Comparison of ENCODE assay signal across 23 mouse cellular contexts in genomic region chr9:45301771-45302170, GRCm38 (mm10). TPM values are rescaled to one million over a fixed set of nuclear protein-coding genes. Genes with fewer than 3 reads are reported as not detected.
A peak's percentile ranks its signal among the peaks of the same experiment; 100 is the strongest.
DNase-seq lines count a peak whose midpoint lies in the region; ATAC-seq lines count a peak whose summit lies in the region.
"Had no signal": no experiment of that assay in that cellular context is flagged by ENCODE, and none has a peak within 500 bp of the region (broad histone marks: within the 10 kb centered on the region; RNA-seq: fewer than 3 reads in every experiment).

No protein-coding gene starts in this region.

- peaks cover 8% of the 10 kb centered on the region for H3K27me3 ChIP-seq in megakaryocyte, embryonic 14.5 days (replicated peaks)
- no peaks in the 10 kb centered on the region for H3K27me3 ChIP-seq in hindbrain, embryonic 11.5 days (ENCODE audit: control insufficient read depth, insufficient read depth, low read length)
- H3K27me3 ChIP-seq: embryonic facial prominence, embryonic 12.5 days; forebrain, embryonic 15.5 days had no signal

- H3K9ac ChIP-seq in hindbrain, embryonic 11.5 days (ENCODE audit: low read depth, low read length): no peak overlapping the region
- H3K9ac ChIP-seq: embryonic facial prominence, embryonic 12.5 days; forebrain, embryonic 13.5 days; forebrain, embryonic 15.5 days; forebrain, postnatal 0 days had no signal

- H3K9me3 ChIP-seq in megakaryocyte, embryonic 14.5 days: no peaks in the 10 kb centered on the region
- H3K9me3 ChIP-seq in hindbrain, embryonic 11.5 days (ENCODE audit: control insufficient read depth, low read length): no peaks in the 10 kb centered on the region
- H3K9me3 ChIP-seq: embryonic facial prominence, embryonic 10.5 days; embryonic facial prominence, embryonic 12.5 days; forebrain, embryonic 13.5 days; forebrain, embryonic 15.5 days had no signal

- DNase-seq in ES-CJ7 (ENCODE audit: low read depth, low spot score): peak; percentile 64
- peak; percentile 5 for DNase-seq in WW6 (ENCODE audit: low read depth, low spot score)
- no peak for DNase-seq in hindbrain, embryonic 11.5 days (ENCODE audit: low spot score)
- no peak for DNase-seq in heart, postnatal 14 days
- no peak for DNase-seq in testis, postnatal 10 days (ENCODE audit: low spot score)
- DNase-seq: adrenal gland, adult 8-10 months; adrenal gland, postnatal 14 days; adrenal gland, postnatal 36 days; cerebellum, adult 11-12 months; cerebellum, adult 2 months; cerebellum, adult 9-10 months; cerebellum, postnatal 10 days; cerebellum, postnatal 25 days; forebrain, postnatal 0 days had no signal

- no peaks in the 10 kb centered on the region for H3K36me3 ChIP-seq in megakaryocyte, embryonic 14.5 days (replicated peaks; ENCODE audit: low read length)
- no peaks in the 10 kb centered on the region for H3K36me3 ChIP-seq in hindbrain, embryonic 11.5 days (ENCODE audit: control insufficient read depth, insufficient read depth, low read length)
- H3K36me3 ChIP-seq: embryonic facial prominence, embryonic 10.5 days; embryonic facial prominence, embryonic 12.5 days; forebrain, embryonic 15.5 days had no signal

- H3K4me3 ChIP-seq in megakaryocyte, embryonic 14.5 days (replicated peaks): peak overlapping the region; percentile 26
- H3K4me3 ChIP-seq in hindbrain, embryonic 11.5 days (ENCODE audit: low read depth, low read length): no peak overlapping the region
- H3K4me3 ChIP-seq: embryonic facial prominence, embryonic 10.5 days; embryonic facial prominence, embryonic 12.5 days; forebrain, embryonic 13.5 days; forebrain, embryonic 15.5 days had no signal

- intact Hi-C loops in heart, postnatal 14 days (cut with DNase I): loop anchor here (2.0 kb wide), 1 partner anchor 43 kb away; no protein-coding TSS in a partner anchor

- H3K4me1 ChIP-seq in megakaryocyte, embryonic 14.5 days: peaks cover 60% of the 10 kb centered on the region
- no peaks in the 10 kb centered on the region for H3K4me1 ChIP-seq in hindbrain, embryonic 11.5 days (replicated peaks; ENCODE audit: control insufficient read depth, insufficient read depth, low read length)
- H3K4me1 ChIP-seq: embryonic facial prominence, embryonic 12.5 days had no signal

- ATAC-seq in megakaryocyte, adult 5-6 weeks (ENCODE audit: poor library complexity, severe bottlenecking): no peak
- no peak for ATAC-seq in hindbrain, embryonic 11.5 days (ENCODE audit: low FRiP score)
- ATAC-seq: forebrain, embryonic 13.5 days; forebrain, embryonic 15.5 days; forebrain, postnatal 0 days had no signal

- no peak overlapping the region for H3K4me2 ChIP-seq in hindbrain, embryonic 11.5 days (replicated peaks; ENCODE audit: low read depth, low read length)
- H3K4me2 ChIP-seq: embryonic facial prominence, embryonic 12.5 days; forebrain, embryonic 13.5 days; forebrain, embryonic 15.5 days had no signal

- H3K27ac ChIP-seq in hindbrain, embryonic 11.5 days (ENCODE audit: low read depth, low read length): no peak overlapping the region
- H3K27ac ChIP-seq: embryonic facial prominence, embryonic 10.5 days; embryonic facial prominence, embryonic 12.5 days; forebrain, embryonic 13.5 days; forebrain, embryonic 15.5 days had no signal

- WGBS in hindbrain, embryonic 11.5 days: 87% methylated on average over 8 of the region's 8 CpGs

RNA-seq across cellular contexts. Expression of gene Tmprss13, which starts 17.1 kb away (rescaled TPM):
- polyA plus RNA-seq in megakaryocyte, embryonic 14.5 days (2012; ENCODE audit: insufficient read depth, low replicate concordance): 0.02 TPM in 1 of 2 replicates, not detected in the other
- total RNA-seq in megakaryocyte, adult 5-6 weeks (2015): not detected in 2 replicates
- total RNA-seq in megakaryocyte, adult 5-6 weeks (2017): 0.15 TPM in 1 of 2 replicates, not detected in the other
- polyA plus RNA-seq in hindbrain, embryonic 11.5 days (2014; fragmentation: Nextera tagmentation; extraction: Ambion mirVana): 0.06 and 0.19 TPM in 2 replicates
- 1 to 10 TPM; 2.3 to 2.8 TPM for total RNA-seq in heart, postnatal 14 days (2021)
- total RNA-seq: forebrain, postnatal 0 days; MEL had no signal
- polyA plus RNA-seq: C2C12; cerebellum, adult 2 months; cortical plate, adult 2 months; forebrain, embryonic 13.5 days; forebrain, embryonic 15.5 days had no signal

RNA-seq across cellular contexts. Expression of gene Il10ra, which starts 32.8 kb away (rescaled TPM):
- polyA plus RNA-seq in megakaryocyte, embryonic 14.5 days (2012; ENCODE audit: insufficient read depth, low replicate concordance): 4.8 and 7.7 TPM in 2 replicates
- total RNA-seq in megakaryocyte, adult 5-6 weeks (2015): 33.9 and 37.2 TPM in 2 replicates
- total RNA-seq in megakaryocyte, adult 5-6 weeks (2017): 68.7 and 77.1 TPM in 2 replicates
- polyA plus RNA-seq in hindbrain, embryonic 11.5 days (2014; fragmentation: Nextera tagmentation; extraction: Ambion mirVana): 0.49 and 0.51 TPM in 2 replicates
- total RNA-seq in heart, postnatal 14 days (2021): 1 to 10 TPM; 1.6 TPM
- total RNA-seq: MEL had no signal
- polyA plus RNA-seq: C2C12 had no signal

Comparison
In these comparisons a context has a peak if more than half of its experiments do, and no peak if none do; other contexts are left out.
1. DNase-seq: peak in ES-CJ7 (single experiment) and WW6 (single experiment); none in hindbrain, embryonic 11.5 days (single experiment), heart, postnatal 14 days (0 of 2) and testis, postnatal 10 days (single experiment).
2. RNA of gene Il10ra, which starts 32.8 kb away (total RNA-seq): 33.9 to 77.1 TPM in megakaryocyte, adult 5-6 weeks; 1.6 TPM in heart, postnatal 14 days; every median in the first group is over 10 times any median in the second.